Mouse (Mus musculus) retina, embryonic 14.5 days (tissue): ENCODE results near the gene Zfp704.

Source experiments
- DNase-seq: peaks from one replicate; pipeline ENCODE4 v3.0.0-alpha.2; 2015; ENCODE audit warnings: low spot score

The Zfp704 gene

DNA sequence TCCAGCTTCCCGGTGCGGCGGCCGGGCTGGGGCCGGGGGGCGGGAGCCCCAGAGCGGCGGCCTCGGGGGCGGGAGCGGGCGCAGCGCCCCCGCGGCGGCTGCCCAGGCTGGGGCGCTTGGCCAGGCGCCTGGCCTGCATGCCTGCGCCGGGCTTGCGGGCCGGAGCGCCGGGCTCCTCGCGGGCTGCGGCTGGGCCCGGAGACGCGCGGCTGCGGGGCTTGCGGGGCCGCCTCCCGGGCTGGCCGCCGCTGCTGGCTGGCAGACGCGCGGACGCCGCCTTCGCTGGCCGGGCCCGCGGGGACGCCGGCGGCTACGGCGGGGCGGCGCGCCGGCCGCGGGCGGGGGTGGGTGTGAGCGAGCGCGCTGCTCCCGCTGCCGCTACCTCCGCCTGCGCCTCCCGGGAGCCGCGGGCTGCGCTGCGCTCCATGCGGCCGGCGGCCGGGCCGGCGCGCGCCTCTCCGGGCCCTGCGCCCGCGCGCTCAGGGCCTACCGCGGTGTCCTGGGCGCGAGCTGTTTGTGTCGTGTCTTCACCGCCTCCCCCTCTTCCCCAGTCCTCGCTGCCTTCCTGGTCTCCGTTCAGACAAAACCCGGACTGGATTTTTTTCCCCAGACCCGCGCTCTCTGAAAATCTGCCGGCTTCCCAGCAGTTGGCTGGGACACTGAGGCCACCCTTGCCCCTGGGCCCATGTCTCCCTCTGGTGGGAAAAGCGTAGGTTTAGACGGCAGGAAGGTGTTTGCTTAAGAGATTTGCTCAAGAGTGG is at the start of gene Zfp704:
Gene Zfp704 (minus strand): TSS at position 505 of the 761 bp plus-strand sequence.
- DNase-seq = peak; percentile 94

DNA sequence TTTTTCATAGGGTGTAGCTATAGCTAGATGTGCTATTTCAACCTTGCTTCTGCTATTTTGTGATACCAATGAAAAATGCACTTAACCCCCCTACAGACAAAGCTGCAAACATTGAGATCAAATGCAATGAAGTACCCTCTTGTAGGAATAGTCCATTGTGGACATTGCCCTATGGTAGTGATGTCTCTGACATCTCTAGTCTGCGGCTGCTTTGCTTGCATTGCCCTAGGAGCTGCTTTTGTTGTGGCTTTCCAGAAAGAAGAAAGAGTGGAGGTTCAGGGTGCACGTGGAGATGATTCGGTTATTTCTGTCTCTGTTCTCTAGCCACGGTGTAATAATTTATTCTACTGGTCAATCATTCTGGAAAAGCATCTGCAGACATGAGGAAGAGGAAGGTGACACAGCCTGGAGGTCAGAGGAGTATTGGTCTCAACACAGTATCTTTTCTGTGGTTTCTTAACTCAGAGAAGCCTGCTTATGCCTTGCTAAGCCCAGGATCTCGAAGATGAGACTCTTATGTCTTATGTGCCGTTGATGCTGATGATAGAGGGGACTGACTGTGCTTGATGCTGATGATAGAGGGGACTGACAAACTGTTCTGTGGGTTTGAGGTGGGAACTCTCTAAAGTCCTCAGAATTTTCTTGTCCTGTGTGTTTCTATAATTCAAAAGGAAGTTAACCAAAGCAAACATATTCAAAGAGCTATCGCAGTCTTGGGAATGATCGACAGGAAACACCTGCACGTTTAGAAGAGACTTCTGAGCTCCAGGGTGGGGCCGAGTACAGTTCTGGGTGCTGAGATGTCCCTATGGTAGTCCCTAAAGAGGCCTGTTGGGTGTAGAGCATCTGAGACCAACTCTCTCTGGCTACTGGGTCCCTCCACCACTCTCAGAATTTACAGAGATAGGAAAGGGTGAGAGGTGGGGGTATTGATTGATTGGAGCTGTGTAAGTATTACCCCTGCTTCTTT is 23.4 kb upstream of the Zfp704 start:
- no peak for DNase-seq

DNA sequence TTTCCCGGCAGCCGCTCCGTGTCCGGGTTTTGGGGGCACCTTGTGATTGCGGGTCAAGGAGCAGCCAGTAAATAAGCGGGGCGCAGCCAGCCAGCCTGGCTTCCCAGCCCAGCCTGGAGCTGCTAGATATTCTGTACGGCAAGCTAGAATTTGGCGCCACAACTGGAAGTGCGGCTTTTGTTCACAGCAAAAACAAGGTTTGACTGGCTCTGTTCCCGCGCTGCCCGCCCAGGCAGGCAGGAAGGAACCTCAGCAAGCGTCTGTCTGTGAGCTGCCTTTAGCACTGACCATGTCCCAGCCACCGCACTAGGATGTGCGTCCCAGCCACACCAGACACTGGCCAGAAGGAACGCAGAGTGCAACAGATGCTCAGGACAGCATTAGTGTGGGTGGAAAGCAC is 20.1 kb upstream of the Zfp704 start:
- peak; percentile 58 for DNase-seq

DNA sequence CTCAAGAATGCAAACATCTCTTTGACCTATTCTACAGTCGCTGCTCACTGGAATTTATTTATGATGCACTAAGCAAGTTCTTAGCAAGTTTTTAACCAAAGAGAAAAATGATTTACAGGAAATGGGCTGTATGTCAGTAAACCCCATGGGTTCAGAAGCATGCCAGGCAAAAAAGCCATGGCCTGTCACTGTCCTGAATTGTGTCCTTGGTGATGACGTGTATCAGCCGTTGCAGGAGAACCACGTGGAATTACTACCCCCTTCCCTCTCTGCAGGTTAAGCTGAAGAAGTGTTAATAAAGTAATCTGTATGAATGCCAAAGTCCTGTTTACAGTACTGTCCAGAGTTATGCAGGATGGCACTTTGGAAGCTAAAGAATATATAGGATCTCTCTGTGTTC is 18.2 kb upstream of the Zfp704 start:
- DNase-seq = no peak

DNA sequence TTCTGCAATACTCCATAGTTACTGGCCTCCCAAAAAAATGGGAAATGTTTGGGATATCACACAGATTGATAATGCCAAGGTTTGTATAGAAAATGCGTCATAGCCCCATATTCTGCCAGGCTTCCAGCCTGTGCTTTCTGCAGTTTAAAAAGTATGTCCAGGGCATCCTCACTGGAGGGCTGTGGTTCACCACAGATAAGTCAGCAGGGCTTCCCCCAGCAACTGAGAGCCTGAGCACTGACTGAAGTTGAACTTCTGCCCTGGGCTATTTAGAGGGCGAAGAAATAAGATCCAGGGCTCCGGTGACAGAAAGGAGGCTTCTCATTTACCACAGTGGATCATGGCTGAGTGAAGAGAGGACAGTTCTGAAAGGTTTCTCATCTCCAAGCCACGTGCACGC is 16.3 kb upstream of the Zfp704 start:
- no peak for DNase-seq

DNA sequence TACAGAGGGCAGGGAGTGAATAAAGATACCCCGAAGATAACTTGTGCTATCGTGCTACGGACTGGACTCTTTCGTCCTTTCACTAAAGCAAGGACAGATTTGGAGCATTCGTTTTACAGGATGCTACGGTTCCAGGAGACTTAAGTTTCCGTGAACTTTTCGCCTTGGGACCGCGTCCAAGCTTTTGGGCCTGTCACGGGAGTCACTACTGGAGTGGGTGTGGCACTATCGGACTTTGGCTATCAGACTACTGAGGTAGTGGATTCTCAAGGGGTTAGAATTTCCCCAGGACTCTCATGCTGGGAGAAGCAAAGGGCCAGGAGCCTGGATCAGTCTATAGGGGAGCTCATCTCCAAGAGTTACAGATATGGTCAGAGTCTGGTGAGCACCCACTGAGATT is 10.7 kb upstream of the Zfp704 start:
- DNase-seq = no peak

DNA sequence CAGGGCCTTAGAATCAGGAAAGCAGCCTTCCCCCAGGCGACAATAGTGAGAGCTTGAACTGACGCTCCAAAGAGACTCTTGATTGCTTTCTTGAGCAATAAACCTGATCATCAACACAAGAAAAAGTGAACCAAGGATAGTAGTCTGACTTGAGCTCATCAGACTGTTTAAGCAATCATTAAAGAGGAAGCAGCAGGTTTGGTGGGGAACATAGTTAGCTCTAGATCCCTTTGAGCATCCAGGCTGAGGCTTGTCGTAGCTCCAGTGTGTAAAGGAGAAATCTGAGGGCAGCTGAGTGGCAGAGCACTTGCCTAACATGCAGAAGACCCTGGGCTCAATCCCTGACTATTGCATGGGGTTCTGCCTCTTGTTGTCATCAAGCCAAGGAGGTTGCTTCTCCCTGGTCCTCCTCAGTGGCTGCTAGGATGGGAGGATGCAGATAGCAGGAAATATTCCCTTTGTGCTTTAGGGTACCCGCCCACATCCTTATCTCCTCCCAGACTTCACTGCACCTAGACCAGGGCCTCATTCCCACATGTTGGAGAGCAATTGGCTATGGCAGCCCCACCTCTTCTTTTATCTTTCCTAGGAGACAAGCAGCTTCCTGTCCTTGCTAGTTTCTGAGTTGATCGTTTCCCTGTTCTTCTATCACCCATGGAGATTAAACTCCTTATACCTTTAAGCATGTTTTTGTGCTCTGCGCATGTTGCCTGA is 9.8 kb upstream of the Zfp704 start:
- DNase-seq = no peak

DNA sequence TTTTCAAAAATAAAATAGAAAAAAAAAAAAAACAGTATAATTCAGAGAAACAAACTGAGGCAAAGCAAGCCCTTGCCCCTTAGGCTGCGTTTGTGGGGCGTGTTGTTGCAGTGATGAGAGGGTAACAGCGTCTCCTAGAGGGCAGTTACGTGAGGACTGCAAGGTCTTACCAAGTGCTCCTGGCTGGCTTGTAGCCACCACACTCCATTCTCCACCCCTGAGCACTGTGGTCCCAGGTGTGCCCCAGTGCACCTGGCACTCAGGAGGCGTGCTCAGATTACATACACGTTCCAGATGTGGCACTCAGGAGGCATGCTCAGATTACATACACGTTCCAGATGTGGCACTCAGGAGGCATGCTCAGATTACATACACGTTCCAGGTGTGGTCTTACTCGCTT is 7.2 kb upstream of the Zfp704 start:
- no peak for DNase-seq

DNA sequence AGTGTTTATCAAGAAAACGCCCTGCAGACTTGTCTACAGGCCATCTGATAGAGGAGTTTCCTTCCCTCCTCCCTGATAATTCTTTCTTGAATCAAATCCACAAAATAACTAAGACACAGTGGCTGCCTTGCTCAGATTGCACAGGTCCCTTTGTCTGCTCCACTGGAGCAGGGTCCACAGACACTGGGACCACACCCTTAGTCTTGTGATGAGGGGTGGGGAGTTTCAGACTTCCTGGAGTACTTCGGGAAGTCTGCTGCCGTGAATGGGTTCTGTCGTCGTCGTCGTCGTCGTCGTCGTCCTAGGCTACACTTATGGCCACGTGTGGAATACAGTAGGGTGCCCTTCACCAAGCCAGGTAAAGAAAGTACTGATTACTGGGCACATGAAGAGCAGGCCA is 4.8 kb upstream of the Zfp704 start:
- DNase-seq = no peak

DNA sequence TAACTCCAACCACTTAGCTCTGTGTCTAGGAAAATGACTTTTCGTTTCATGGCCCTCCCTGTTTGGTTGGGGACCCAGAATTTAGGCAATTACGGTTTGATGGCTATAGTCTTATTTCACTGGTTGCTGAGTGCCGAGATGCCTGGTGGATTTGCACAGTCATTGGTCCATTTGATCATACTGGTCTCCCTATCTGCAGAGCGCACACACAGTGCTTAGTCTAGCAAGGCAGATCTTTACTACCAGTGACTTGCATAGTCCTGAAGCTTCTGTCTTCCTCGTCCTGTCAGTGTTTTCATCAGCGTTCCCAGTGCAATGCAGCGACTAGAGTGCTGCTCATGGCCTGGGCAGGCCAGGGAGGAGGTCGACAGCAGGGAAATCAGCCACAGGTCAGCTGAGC is 4.1 kb upstream of the Zfp704 start:
- no peak for DNase-seq

DNA sequence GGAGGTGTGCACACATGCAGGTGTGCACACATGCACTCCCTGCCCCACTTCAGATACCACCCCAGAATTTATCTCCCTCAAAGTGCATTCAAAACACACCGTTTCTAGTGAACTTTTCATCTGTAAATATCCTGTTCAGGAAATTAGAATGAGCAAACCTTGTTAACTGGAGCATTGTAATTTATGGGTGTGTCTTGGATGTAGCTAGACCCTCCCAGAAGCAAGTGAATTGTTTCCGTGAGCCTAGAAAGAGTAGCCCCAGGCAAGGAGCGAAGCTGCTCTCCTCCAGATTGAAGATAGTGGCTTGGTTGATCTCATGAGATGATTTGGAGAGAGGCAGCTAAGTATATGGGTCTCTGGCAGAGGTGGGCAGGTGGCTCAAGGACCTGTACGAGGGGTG is 1.3 kb upstream of the Zfp704 start:
- DNase-seq = peak; percentile 16

DNA sequence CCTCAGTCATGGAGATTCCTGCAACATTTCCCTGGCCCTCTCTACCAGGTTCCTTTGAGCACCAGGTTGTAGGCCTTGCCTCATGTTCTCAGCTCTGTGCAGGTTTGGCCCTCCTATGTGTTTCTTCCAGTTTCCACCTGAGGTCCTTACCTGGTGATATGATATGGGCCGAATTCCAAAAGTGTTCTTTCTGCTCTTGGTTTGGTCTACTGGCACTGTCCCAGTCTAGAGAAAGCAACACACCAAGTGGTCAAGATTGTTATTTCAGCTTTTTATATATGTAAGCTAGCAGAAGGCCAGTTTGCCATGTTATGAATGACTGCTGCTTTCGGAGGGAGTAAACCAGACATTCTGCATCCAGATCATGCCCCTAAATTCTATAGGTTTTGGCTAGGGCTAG is 541 bp upstream of the Zfp704 start:
- DNase-seq = peak; percentile 15

DNA sequence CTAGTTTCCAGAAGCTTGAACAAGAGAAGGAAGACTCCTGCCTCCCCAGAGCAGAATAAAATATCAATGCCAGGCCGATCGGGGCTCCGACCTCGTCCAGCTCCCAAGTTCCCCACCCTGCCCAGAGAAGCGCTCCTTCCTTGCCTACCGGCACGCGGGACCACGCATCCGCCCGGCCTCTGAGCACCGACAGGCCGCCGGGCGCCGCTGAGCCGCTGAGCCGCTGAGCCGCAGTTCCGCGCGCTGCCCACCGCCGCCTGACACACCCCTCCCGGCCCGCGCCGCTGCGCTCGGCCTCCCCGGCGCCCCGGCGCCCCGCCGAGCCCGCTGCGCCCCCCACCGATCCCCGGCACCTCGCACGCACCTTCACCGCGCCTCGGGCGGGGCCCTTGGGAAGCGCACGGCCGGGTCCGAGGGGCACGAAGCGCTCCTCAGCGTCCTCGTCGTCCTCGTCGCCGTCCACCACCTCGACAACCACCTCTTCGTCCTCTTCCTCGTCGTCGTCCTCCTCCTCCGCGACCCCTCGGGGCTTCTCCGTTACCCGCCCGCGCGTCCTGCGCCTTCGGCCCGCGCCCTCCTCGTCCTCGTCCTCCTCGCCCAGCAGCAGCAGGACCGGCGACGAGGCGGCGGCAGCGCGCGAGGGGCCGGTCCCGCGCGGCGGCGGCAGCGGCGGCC is 842 bp downstream of the Zfp704 start:
- peak; percentile 70 for DNase-seq

DNA sequence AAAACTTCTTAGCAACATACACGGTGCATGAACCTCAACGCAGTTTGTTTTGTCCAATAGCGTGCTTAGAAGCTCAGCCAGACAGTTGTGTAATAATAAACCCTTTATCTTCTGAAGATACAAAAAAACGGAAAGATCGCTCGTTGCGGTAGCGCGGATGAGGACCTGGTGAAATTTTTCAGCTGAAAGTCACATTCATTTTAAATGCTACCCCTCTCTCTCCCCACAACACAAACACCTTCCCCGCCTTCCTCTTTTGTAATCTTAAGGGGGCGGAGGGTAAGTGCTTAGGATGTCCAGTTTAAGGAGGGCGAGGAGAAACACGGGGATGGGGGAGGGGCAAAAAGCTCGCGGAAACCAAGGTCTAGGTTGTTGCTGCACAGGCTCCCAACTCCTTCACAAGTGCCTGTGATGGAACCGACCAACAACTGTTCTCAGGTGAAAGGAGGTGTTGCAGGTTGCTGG is 1.4 kb downstream of the Zfp704 start:
- no peak for DNase-seq

DNA sequence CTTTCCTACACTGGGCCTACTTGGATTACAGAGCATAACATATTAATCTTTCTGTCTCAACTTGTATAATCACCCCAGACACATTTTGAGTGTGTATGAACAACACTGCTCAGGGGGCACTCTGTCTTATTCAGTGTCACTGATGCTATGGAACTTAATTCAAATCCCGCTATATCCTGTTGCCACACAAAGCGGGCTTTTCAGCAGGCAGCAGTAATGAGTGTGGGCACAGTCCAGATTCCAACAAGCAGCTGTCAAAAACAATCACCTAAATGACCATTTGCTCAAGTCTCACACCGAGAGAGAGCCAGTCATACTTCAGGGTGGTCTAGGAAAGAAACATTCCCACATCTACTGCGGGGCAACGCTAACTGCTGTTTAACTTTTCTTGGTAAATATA is 2.2 kb downstream of the Zfp704 start:
- peak; percentile 90 for DNase-seq

DNA sequence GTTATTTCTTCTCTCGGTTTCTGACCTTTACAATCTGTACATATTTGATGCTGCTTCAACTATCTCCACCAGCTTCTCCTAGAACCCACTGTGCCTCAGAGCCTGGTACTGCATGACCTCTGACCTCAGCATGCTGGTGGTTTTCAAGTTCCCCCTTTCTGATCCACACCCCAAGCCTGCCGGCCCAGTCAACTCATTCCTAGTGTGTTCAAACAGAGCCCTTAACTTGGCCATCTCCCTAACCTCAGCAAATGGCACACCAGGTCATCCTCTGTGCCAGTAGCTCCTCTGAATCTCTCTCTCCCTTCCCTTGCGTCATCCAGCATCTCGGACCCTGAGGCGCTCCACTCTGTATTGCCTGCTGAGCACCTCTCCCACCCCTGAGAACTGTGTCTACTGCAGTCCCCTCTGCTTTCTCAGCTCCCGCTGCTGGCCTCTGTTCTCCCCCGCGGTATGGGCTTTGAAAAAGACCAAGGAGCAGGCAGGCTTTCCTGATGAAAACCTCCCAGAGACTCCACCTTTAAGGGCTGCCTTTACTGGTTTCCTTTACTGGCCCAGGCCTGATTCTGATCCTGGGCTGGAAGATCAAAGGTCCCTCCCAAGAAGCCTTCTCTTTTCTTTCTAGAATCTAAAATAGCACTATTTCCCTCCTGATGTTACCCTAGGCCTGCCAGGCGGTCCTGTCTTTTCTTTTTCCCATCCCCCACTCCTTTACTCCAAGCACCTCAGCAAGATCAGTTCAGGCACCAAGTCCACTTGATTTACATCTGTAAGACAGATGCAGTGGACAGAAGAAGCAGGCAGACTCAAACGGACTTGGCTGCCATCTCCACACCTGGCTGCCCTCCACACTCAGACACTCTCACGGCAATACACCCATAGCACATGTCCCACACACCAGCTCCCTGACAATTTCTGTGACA is 3.8 kb downstream of the Zfp704 start:
- DNase-seq = peak; percentile 14

DNA sequence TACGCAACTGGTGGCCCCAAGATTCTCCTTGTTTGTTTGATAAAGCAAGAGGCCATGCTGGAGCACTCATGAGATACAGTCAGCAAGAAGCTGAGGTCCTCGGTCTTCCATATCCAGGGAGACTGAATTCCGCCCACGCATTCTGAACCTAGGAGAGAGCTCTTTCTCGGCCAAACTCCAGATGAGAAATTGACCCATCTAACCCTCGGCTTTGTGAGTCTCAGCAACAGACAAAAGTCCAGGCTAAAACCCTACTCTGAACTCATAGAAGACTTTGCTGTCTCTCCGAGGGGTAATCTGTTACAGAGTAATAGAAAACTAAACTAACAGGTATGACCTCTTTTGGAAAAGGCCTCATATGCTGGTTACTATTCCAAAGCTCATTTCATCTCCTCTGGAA is 4.9 kb downstream of the Zfp704 start:
- no peak for DNase-seq

DNA sequence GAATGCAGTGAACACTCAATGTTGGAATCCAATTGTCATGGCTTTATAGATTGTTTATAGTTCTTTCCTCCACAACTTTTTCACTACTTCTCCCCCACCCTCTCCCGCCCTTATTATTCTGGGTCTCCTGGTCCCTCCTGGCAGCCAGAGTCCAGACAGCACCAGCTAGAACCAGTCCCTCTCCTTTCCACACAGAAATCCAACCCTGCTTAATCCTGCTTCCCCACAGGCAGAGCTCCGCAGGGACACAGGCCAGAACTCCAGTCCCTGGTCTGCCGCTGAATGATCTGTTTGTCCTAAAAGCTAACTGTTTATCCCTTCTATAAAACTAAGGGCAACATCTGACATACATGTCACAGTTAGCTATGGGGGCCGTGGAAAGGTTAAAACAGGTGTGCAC is 6.0 kb downstream of the Zfp704 start:
- no peak for DNase-seq

DNA sequence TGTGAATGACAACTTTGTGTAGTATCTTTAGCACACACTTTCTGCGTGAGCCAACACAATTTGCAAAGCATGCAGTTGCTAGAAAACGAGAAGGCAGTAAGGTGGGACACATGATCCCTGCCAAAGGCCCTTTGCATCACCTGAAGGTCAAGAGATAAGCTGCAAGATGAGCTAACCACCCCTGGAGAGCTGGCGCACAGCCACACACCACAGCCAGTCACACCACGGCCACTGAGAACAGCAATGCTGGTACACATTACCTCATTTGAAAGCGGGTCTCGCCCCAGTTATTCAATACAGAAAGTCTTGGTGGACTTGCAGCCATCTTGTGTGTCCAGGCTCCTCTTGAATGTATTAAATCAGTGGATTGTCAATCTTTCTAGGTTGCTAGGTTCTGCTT is 9.3 kb downstream of the Zfp704 start:
- no peak for DNase-seq

DNA sequence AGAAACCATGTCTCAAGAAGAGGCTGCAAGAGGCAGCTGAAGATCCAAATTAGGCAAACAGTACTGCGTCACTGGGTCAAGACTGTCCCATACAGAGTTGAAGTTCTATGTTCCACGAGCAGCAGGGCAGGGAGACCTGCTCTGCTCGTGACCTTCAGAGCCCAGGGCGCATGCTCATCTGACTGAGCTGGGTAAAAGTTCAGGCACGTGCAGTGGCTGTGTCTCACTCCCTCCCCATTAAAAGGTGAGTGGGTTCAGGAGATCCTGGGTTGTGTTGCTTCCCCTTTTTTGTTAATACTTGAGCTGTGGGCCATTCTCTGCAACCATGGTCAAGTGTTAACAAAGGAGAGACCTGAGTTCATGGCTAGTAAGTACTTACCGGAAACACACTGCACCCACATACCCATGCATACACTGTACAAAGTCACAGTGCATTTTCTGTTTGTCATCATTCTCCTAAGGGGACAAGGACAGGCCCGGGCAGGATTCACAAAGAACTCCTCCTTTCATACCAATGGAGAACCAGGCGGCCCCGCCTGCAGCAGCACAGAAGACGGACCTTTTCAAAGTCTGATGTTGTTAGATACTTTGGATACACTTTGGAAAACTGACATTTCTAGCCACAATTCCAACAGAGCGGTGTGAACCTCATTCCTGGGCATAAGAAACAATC is 10.0 kb downstream of the Zfp704 start:
- no peak for DNase-seq
